ENCODE assay signal across 12 mouse cellular contexts in the genomic region with DNA sequence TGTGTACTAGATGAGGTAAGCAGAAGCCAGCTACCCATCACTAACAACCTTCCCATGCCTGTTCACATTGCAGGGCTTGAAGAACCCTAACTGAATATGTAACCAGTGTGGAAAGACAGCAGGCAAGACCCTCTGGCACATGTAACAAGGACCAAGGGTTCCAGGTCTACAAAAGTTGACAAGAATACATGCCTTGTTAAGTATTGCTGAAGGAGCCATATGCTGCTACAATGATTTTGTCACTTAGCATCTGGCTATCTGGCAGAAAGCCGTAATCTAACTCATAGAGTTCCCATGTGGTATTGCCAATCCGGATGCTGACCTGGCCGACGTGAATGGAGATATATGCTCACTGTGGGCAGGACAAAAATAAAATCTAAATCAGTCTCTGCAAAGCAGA.
A peak's percentile ranks its signal among the peaks of the same experiment; 100 is the strongest.
DNase-seq lines count a peak whose midpoint lies in the region; ATAC-seq lines count a peak whose summit lies in the region.
"Had no signal": no experiment of that assay in that cellular context is flagged by ENCODE, and none has a peak within 500 bp of the region (broad histone marks: within the 10 kb centered on the region; RNA-seq: fewer than 3 reads in every experiment).

No protein-coding gene starts in this region.

- no peak for DNase-seq in forebrain, embryonic 11.5 days (ENCODE audit: low spot score)
- DNase-seq in cerebellum, postnatal 14 days, result peak; percentile 3 to 50
- peak; percentile 8 to 18 for DNase-seq in layer of hippocampus, adult 8-10 months (ENCODE audit: low spot score in 2 of 2)
- peak; percentile 42 to 72 for DNase-seq in right cerebral cortex, postnatal 10 days (ENCODE audit: low spot score in 2 of 2)
- DNase-seq in kidney, adult 11 months, result no peak
- DNase-seq in kidney, postnatal 14 days, result no peak
- DNase-seq: heart, adult 11 months; liver, postnatal 0 days had no signal

- no peak overlapping the region for H3K4me3 ChIP-seq in forebrain, embryonic 15.5 days
- no peak overlapping the region for H3K4me3 ChIP-seq in forebrain, embryonic 11.5 days (ENCODE audit: low read depth, low read length)

- no peaks in the 10 kb centered on the region for H3K4me1 ChIP-seq in forebrain, embryonic 15.5 days
- no peaks in the 10 kb centered on the region for H3K4me1 ChIP-seq in forebrain, embryonic 11.5 days (replicated peaks; ENCODE audit: control insufficient read depth, insufficient read depth, low read length)

- H3K27me3 ChIP-seq in forebrain, embryonic 15.5 days, result no peaks in the 10 kb centered on the region
- no peaks in the 10 kb centered on the region for H3K27me3 ChIP-seq in forebrain, embryonic 11.5 days (ENCODE audit: control insufficient read depth, insufficient read depth, low read length)

- WGBS in forebrain, embryonic 15.5 days, result 76% methylated on average over 4 of the region's 4 CpGs
- WGBS in forebrain, embryonic 11.5 days, result 91% methylated on average over 4 of the region's 4 CpGs

- H3K36me3 ChIP-seq in forebrain, embryonic 15.5 days, result no peaks in the 10 kb centered on the region
- H3K36me3 ChIP-seq in forebrain, embryonic 11.5 days (ENCODE audit: control insufficient read depth, insufficient read depth, low read length), result no peaks in the 10 kb centered on the region
- H3K36me3 ChIP-seq: G1E had no signal

- no peak overlapping the region for H3K4me2 ChIP-seq in forebrain, embryonic 15.5 days (replicated peaks)
- no peak overlapping the region for H3K4me2 ChIP-seq in forebrain, embryonic 11.5 days (ENCODE audit: low read depth, low read length, severe bottlenecking)

- peak; percentile 54; the same call in 1 of the 2 replicates for ATAC-seq in forebrain, embryonic 15.5 days (replicated peaks)
- no peak for ATAC-seq in forebrain, embryonic 11.5 days (replicated peaks; ENCODE audit: low FRiP score)
- no peak for ATAC-seq in monocyte, adult 5-6 weeks (replicated peaks; ENCODE audit: insufficient number of reproducible peaks, low FRiP score, low TSS enrichment, poor library complexity, severe bottlenecking)
- ATAC-seq: liver, postnatal 0 days had no signal

- H3K27ac ChIP-seq in forebrain, embryonic 15.5 days (replicated peaks), result no peak overlapping the region
- no peak overlapping the region for H3K27ac ChIP-seq in forebrain, embryonic 11.5 days (ENCODE audit: low read depth, low read length)
- H3K27ac ChIP-seq: stomach, postnatal 0 days had no signal

- H3K9me3 ChIP-seq in forebrain, embryonic 15.5 days, result no peaks in the 10 kb centered on the region
- no peaks in the 10 kb centered on the region for H3K9me3 ChIP-seq in forebrain, embryonic 11.5 days (ENCODE audit: control insufficient read depth, low read length)
- H3K9me3 ChIP-seq: G1E had no signal

- no peak overlapping the region for H3K9ac ChIP-seq in forebrain, embryonic 15.5 days (replicated peaks)
- no peak overlapping the region for H3K9ac ChIP-seq in forebrain, embryonic 11.5 days (ENCODE audit: low read length)
- H3K9ac ChIP-seq: liver, postnatal 0 days had no signal

Comparison
In these comparisons a context has a peak if more than half of its experiments do, and no peak if none do; other contexts are left out.
1. DNase-seq: peak in cerebellum, postnatal 14 days (2 of 2), layer of hippocampus, adult 8-10 months (2 of 2) and right cerebral cortex, postnatal 10 days (2 of 2); none in forebrain, embryonic 11.5 days (single experiment), kidney, adult 11 months (single experiment) and kidney, postnatal 14 days (single experiment).